Mouse (Mus musculus) embryonic facial prominence, embryonic 11.5 days (tissue): ENCODE measurements at regions not wholly inside any gene's neighbourhood (a gene's known extent, or its start where the extent isn't known, plus 50 kb on each side); places are given as distances from the start of the nearest gene placed in this dataset.

Experiments
- ATAC-seq: fragments of 200-750 bp; cut with Nextera tagmentation; replicated peaks from 2 replicates; pipeline ENCODE4 v1.8.0; 2017; ENCODE audit warnings: low read depth; ENCODE audit not compliant: insufficient number of reproducible peaks, low FRiP score, low TSS enrichment
- DNase-seq: peaks from one replicate; pipeline ENCODE4 v3.0.0-alpha.2; 2015; ENCODE audit warnings: low spot score
- H3K27ac ChIP-seq: fragments of 300-500 bp; sonication (generic); replicated peaks from 2 replicates; pipeline ENCODE4 v1.5.1; 2014; ENCODE audit warnings: mild to moderate bottlenecking, low read depth, low read length, control low read depth
- H3K27me3 ChIP-seq: fragments of 300-500 bp; sonication (generic); 2 replicates; pipeline ENCODE4 v1.6.1; 2014; ENCODE audit warnings: mild to moderate bottlenecking, low read length, moderate library complexity, mixed read lengths; ENCODE audit not compliant: control insufficient read depth, insufficient read depth
- H3K36me3 ChIP-seq: fragments of 300-500 bp; sonication (generic); replicated peaks from 2 replicates; pipeline ENCODE4 v1.6.1; 2014; ENCODE audit warnings: low read depth, mild to moderate bottlenecking, low read length, moderate library complexity, mixed read lengths; ENCODE audit not compliant: control insufficient read depth, insufficient read depth
- H3K4me1 ChIP-seq: fragments of 300-500 bp; sonication (generic); 2 replicates; pipeline ENCODE4 v1.6.1; 2014; ENCODE audit warnings: low read length, mixed read lengths; ENCODE audit not compliant: control insufficient read depth, insufficient read depth
- H3K4me2 ChIP-seq: fragments of 300-500 bp; sonication (generic); 2 replicates; pipeline ENCODE4 v1.6.1; 2014; ENCODE audit warnings: low read depth, mild to moderate bottlenecking, control low read depth, low read length, moderate library complexity
- H3K4me3 ChIP-seq: fragments of 300-500 bp; sonication (generic); 2 replicates; pipeline ENCODE4 v1.5.1; 2014; ENCODE audit warnings: low read depth, low read length, control low read depth
- H3K9ac ChIP-seq: fragments of 300-500 bp; sonication (generic); replicated peaks from 2 replicates; pipeline ENCODE4 v1.6.1; 2014; ENCODE audit warnings: mild to moderate bottlenecking, control low read depth, low read length
- H3K9me3 ChIP-seq: fragments of 300-500 bp; sonication (generic); replicated peaks from 2 replicates; pipeline ENCODE4 v1.6.1; 2016; ENCODE audit warnings: mild to moderate bottlenecking, low read length, inconsistent platforms, mixed read lengths; ENCODE audit not compliant: control insufficient read depth
- WGBS: fragments of 180-500 bp; shearing (Covaris S2); extraction: QIAGEN DNeasy Blood & Tissue Kit; methylation state at CpG from one replicate; pipeline ENCODE4 v1.1.7; 2014; 5-methylcytosine and 5-hydroxymethylcytosine counted together

GRCm38 (mm10) chr15:68556133-68556532 lies 2055.4 kb upstream of the Lrrc6 start:
- WGBS = 77% methylated on average over 7 of the region's 7 CpGs
- DNase-seq = no peak
- Histone ChIP-seq H3K27ac (no peak overlapping the region), H3K4me3 (no peak overlapping the region), H3K36me3 (no peaks in the 10 kb centered on the region), H3K27me3 (no peaks in the 10 kb centered on the region), H3K4me1 (no peaks in the 10 kb centered on the region), H3K9me3 (no peaks in the 10 kb centered on the region), H3K4me2 (no peak overlapping the region), H3K9ac (no peak overlapping the region)
- no peak for ATAC-seq

GRCm38 (mm10) chr15:68536055-68536325 lies 2035.3 kb upstream of the Lrrc6 start:
- H3K27ac ChIP-seq = no peak overlapping the region
- WGBS = 75% methylated on average over 4 of the region's 4 CpGs

GRCm38 (mm10) chr15:68535297-68536054 lies 2034.8 kb upstream of the Lrrc6 start:
- H3K9me3 ChIP-seq = no peaks in the 10 kb centered on the region
- no peak overlapping the region for H3K4me3 ChIP-seq
- H3K4me1 ChIP-seq = no peaks in the 10 kb centered on the region
- H3K4me2 ChIP-seq = no peak overlapping the region
- DNase-seq (no peak), ATAC-seq (no peak)
- no peak overlapping the region for H3K9ac ChIP-seq
- H3K27me3 ChIP-seq = no peaks in the 10 kb centered on the region
- H3K36me3 ChIP-seq = no peaks in the 10 kb centered on the region
- 72% methylated on average over 10 of the region's 10 CpGs for WGBS
- H3K27ac ChIP-seq = no peak overlapping the region

More at GRCm38 (mm10) chr15:68536055-68536325, 2035.3 kb upstream of the Lrrc6 start:
- H3K9me3 ChIP-seq = no peaks in the 10 kb centered on the region
- H3K4me2 ChIP-seq = no peak overlapping the region
- no peaks in the 10 kb centered on the region for H3K27me3 ChIP-seq
- H3K4me3 ChIP-seq = no peak overlapping the region
- no peaks in the 10 kb centered on the region for H3K36me3 ChIP-seq
- ATAC-seq (no peak), DNase-seq (no peak)
- H3K4me1 ChIP-seq = no peaks in the 10 kb centered on the region
- no peak overlapping the region for H3K9ac ChIP-seq

- Histone ChIP-seq H3K9me3 (no peaks in the 10 kb centered on the region), H3K4me3 (no peak overlapping the region), H3K27ac (no peak overlapping the region), H3K4me1 (no peaks in the 10 kb centered on the region), H3K27me3 (no peaks in the 10 kb centered on the region), H3K36me3 (no peaks in the 10 kb centered on the region), H3K9ac (no peak overlapping the region), H3K4me2 (no peak overlapping the region)
- no peak for DNase-seq
- ATAC-seq = no peak
- WGBS = 74% methylated on average over 2 of the region's 2 CpGs
These were observed 2020.0 kb upstream of the Lrrc6 start for GRCm38 (mm10) chr15:68520759-68521158.

- ATAC-seq = no peak
- 85% methylated on average over 2 of the region's 2 CpGs for WGBS
- no peak for DNase-seq
- no peaks in the 10 kb centered on the region for H3K27me3 ChIP-seq
- H3K36me3 ChIP-seq = no peaks in the 10 kb centered on the region
- H3K9me3 ChIP-seq = no peaks in the 10 kb centered on the region
- no peak overlapping the region for H3K27ac ChIP-seq
- H3K4me2 ChIP-seq = no peak overlapping the region
- H3K9ac ChIP-seq = no peak overlapping the region
- H3K4me3 ChIP-seq = no peak overlapping the region
- H3K4me1 ChIP-seq = no peaks in the 10 kb centered on the region
These were observed 2011.7 kb upstream of the Lrrc6 start for GRCm38 (mm10) chr15:68512431-68512830.

- Histone ChIP-seq H3K4me2 (no peak overlapping the region), H3K4me1 (no peaks in the 10 kb centered on the region), H3K36me3 (no peaks in the 10 kb centered on the region), H3K27ac (no peak overlapping the region), H3K27me3 (no peaks in the 10 kb centered on the region), H3K9ac (no peak overlapping the region), H3K4me3 (no peak overlapping the region), H3K9me3 (no peaks in the 10 kb centered on the region)
- WGBS = 89% methylated on average over 5 of the region's 5 CpGs
- ATAC-seq (no peak), DNase-seq (no peak)
These were observed 2007.5 kb upstream of the Lrrc6 start for GRCm38 (mm10) chr15:68508190-68508589.

- no peak for ATAC-seq
- 74% methylated on average over 2 of the region's 2 CpGs for WGBS
These were observed 2005.4 kb upstream of the Lrrc6 start for GRCm38 (mm10) chr15:68506093-68506492.

GRCm38 (mm10) chr15:68496438-68496837 lies 1995.7 kb upstream of the Lrrc6 start:
- no peaks in the 10 kb centered on the region for H3K9me3 ChIP-seq
- H3K4me2 ChIP-seq = no peak overlapping the region
- no peaks in the 10 kb centered on the region for H3K4me1 ChIP-seq
- WGBS = 85% methylated on average over 2 of the region's 2 CpGs
- no peak overlapping the region for H3K27ac ChIP-seq
- H3K9ac ChIP-seq = no peak overlapping the region
- DNase-seq (no peak), ATAC-seq (no peak)
- no peak overlapping the region for H3K4me3 ChIP-seq
- H3K27me3 ChIP-seq = no peaks in the 10 kb centered on the region
- H3K36me3 ChIP-seq = no peaks in the 10 kb centered on the region

More at GRCm38 (mm10) chr15:68506093-68506492, 2005.4 kb upstream of the Lrrc6 start:
- no peak overlapping the region for H3K4me3 ChIP-seq
- H3K9me3 ChIP-seq = no peaks in the 10 kb centered on the region
- DNase-seq = no peak
- no peaks in the 10 kb centered on the region for H3K27me3 ChIP-seq
- no peaks in the 10 kb centered on the region for H3K36me3 ChIP-seq
- H3K4me2 ChIP-seq = no peak overlapping the region
- no peaks in the 10 kb centered on the region for H3K4me1 ChIP-seq
- no peak overlapping the region for H3K9ac ChIP-seq
- H3K27ac ChIP-seq = no peak overlapping the region
